Mouse (Mus musculus): ENCODE data around the gene Prr19.
A peak's percentile ranks its signal among the peaks of the same experiment; 100 is the strongest.
"Not testable (repeated sequence)": the region's sequence is repeated elsewhere in the genome, so short reads cannot be mapped to it uniquely, and the experiment has no call there.

Gene Prr19

GRCm38 (mm10) chr7:25317446-25317999 is 16.3 kb downstream of the Prr19 start:
- peak; percentile 57 for DNase-seq (ENCODE audit: low read depth)

GRCm38 (mm10) chr7:25322058-25322484 is 20.9 kb downstream of the Prr19 start:
- DNase-seq (ENCODE audit: low read depth) = peak; percentile 91

DNA sequence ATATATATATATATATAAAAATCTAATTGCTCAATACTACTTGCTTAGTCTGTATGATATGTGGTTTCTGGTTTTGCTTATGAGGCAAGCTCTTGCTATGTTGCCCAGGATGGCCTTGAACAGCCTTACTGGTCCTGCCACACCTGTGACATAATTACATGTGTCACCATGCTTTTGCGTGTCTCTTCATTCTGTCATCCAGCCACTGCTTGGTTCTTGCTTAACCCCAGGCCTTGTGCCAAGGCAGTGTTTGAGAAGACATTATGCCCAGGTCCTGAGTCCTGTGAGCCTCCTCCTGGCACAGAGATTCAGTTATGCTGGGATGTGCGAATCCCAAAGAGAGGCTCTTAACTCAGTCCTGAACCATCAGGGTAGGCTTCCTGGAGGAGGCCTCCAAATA is 22.0 kb downstream of the Prr19 start:
- peak; percentile 60 for DNase-seq (ENCODE audit: low read depth)

DNA sequence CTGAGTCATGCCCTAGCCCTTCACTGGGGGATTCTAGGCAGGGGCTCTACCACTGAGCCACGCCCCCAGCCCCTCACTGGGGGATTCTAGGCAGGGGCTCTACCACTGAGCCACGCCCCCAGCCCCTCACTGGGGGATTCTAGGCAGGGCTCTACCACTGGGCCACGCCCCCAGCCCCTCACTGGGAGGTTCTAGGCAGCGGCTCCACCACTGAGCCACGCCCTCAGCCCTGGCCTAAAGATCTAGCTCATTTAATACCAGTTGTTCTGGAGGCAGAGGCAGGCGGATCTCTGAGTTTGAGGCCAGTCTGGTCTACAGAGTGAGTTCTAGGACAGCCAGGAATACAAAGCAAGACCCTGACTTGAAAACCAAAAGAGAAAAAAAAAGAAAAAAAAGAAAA is 24.2 kb downstream of the Prr19 start:
- not testable (repeated sequence) for DNase-seq (ENCODE audit: low read depth)

DNA sequence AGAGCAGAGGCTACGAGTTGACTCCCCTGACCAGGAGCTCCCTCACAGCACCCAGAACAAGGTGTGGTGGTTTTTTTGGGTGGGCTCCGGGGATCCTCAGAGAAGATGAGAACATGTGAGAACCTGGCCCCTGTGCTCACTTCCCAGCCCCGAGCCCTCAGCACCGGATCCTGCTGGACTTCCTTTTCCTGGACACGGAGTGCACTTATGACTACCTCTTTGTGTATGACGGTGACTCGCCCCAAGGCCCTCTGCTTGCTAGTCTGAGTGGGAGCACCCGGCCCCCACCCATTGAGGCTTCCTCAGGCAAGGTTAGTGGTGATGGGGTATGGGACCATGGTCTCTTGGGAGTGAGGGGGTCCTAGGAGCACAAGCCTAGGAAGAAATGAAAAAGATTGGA is 25.0 kb downstream of the Prr19 start:
- peak; percentile 55 for DNase-seq (ENCODE audit: low read depth)

- DNase-seq (ENCODE audit: low read depth) = peak; percentile 91
Observed at GRCm38 (mm10) chr7:25333596-25334307, 32.5 kb downstream of the Prr19 start.

- DNase-seq (ENCODE audit: low read depth) = no peak
Observed at GRCm38 (mm10) chr7:25334472-25334871, 33.3 kb downstream of the Prr19 start.

DNA sequence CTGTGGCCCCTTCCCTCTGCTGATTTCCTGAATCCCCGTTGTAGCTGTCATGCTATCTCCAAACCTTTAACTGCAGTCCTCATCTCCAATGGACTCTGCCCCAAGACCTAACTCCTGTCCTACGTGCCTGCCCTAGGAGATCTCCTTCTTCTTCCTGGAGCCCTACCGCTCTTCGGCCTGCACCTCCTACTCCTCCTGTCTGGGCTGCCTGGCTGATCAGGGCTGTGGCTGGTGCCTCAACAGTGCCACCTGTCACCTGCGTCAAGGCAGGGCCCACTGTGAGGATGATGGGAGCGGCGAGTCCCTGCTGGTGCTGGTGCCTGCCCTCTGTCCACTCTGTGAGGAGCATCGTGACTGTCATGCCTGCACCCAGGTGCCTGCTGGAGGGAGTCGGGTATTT is 38.1 kb downstream of the Prr19 start:
- no peak for DNase-seq (ENCODE audit: low read depth)

GRCm38 (mm10) chr7:25341000-25341784 is 40.0 kb downstream of the Prr19 start:
- no peak for DNase-seq (ENCODE audit: low read depth)

DNA sequence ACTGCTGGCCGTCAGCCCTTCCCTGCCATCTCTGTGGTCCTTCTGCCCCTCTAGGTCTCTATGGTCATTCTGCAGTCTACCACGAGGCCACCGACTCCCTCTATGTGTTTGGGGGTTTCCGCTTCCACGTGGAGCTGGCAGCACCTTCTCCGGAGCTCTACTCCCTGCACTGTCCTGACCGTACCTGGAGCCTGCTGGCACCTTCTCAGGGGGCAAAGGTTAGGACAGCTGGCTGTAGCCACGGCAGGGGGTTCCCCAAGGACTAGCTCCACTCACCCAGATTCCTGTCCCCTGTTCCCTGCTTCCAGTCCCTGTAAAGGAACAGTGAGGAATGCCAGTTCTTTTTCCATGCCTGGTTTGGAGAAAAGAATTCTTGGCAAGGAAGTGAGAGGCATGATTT is 47.6 kb downstream of the Prr19 start:
- no peak for DNase-seq (ENCODE audit: low read depth)
